Mouse (Mus musculus): ENCODE data around the gene Cfap126. TPM values are rescaled to one million over a fixed set of nuclear protein-coding genes. Genes with fewer than 3 reads are reported as not detected.

Cfap126 gene
- polyA plus RNA-seq, 1 experiment: 0.39 TPM

DNA sequence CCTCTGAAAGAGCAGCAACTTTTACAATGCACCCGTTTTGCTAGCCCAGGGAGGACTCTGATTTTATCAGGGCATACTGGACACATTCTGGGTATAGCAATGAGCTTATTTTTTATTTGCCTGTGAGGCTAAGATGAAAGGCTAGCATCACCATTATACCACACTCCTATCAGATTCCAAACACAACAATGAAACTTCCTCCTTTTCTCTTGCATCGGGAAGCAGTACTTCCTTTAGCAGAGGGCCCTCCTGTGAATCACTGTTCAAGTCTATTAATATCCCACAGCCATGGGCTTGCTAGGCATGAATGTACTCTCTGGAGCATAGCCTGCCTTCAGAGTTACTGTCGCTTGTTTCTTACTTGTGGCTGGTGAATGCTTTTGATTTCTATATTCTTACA lies 57.4 kb downstream of the Cfap126 start:
- TF ChIP-seq MYOD1 (IDR thresholded peaks at IDR 0.05; ENCODE audit: control insufficient read depth, insufficient read length, low read depth) (no peak), FOSL1 (IDR thresholded peaks at IDR 0.05; ENCODE audit: insufficient read depth, low read length, poor library complexity, severe bottlenecking) (no peak), MAX (IDR thresholded peaks at IDR 0.05) (no peak), CTCF (IDR thresholded peaks at IDR 0.05; ENCODE audit: control insufficient read depth, insufficient read depth, insufficient read length) (no peak), USF1 (IDR thresholded peaks at IDR 0.05; ENCODE audit: low read depth) (no peak), CEBPB (IDR thresholded peaks at IDR 0.05; ENCODE audit: low read depth) (no peak), MYOG (IDR thresholded peaks at IDR 0.05; ENCODE audit: control insufficient read depth, extremely low read depth, insufficient read length) (no peak)
- no peak overlapping the region for H3ac ChIP-seq (ENCODE audit: control insufficient read depth, insufficient read length, low read depth)
- no peaks in the 10 kb centered on the region for H3K79me2 ChIP-seq (ENCODE audit: control insufficient read depth, insufficient read depth)
- H3K79me3 ChIP-seq (ENCODE audit: low read depth): no peaks in the 10 kb centered on the region
- no peaks in the 10 kb centered on the region for H3K27me3 ChIP-seq (ENCODE audit: control insufficient read depth, insufficient read depth, insufficient read length)
- H3K36me3 ChIP-seq (ENCODE audit: control insufficient read depth, insufficient read depth): no peaks in the 10 kb centered on the region
- no peak overlapping the region for H3K4me3 ChIP-seq (ENCODE audit: insufficient read depth, poor library complexity, severe bottlenecking)

DNA sequence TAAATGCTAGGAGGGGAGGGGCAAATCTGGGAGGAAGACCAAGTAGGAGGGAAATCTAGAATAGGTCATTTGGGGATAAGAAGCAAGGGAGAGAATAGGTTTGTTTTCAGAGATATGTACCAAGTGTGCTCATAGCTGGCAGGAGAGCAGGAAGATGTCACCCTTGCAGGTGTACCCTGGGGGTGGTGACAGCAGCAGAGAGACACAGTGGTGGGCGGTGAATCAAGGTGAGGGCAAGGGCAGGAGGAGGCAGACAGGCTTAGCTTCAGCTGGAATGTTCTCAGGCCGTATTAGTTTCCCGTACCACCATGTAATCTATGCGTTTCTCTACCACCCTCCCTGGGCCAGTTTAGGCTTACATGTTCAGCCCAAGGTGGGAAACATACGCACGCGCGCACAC lies 59.1 kb downstream of the Cfap126 start:
- Histone ChIP-seq H3K27me3 (ENCODE audit: control insufficient read depth, insufficient read depth, insufficient read length) (no peaks in the 10 kb centered on the region), H3ac (ENCODE audit: control insufficient read depth, insufficient read length, low read depth) (no peak overlapping the region), H3K36me3 (ENCODE audit: control insufficient read depth, insufficient read depth) (no peaks in the 10 kb centered on the region), H3K79me2 (ENCODE audit: control insufficient read depth, insufficient read depth) (no peaks in the 10 kb centered on the region), H3K4me3 (ENCODE audit: insufficient read depth, poor library complexity, severe bottlenecking) (no peak overlapping the region), H3K79me3 (ENCODE audit: low read depth) (no peaks in the 10 kb centered on the region)
- TF ChIP-seq CTCF (IDR thresholded peaks at IDR 0.05; ENCODE audit: control insufficient read depth, insufficient read depth, insufficient read length): no peak
- no peak for TF ChIP-seq FOSL1 (IDR thresholded peaks at IDR 0.05; ENCODE audit: insufficient read depth, low read length, poor library complexity, severe bottlenecking)
- no peak for TF ChIP-seq MYOG (IDR thresholded peaks at IDR 0.05; ENCODE audit: control insufficient read depth, extremely low read depth, insufficient read length)
- no peak for TF ChIP-seq MYOD1 (IDR thresholded peaks at IDR 0.05; ENCODE audit: control insufficient read depth, insufficient read length, low read depth)
- no peak for TF ChIP-seq MAX (IDR thresholded peaks at IDR 0.05)
- TF ChIP-seq USF1 (IDR thresholded peaks at IDR 0.05; ENCODE audit: low read depth): no peak
- no peak for TF ChIP-seq CEBPB (IDR thresholded peaks at IDR 0.05; ENCODE audit: low read depth)

Small RNA genes lying within 50 kb of the gene (microRNA-seq; reads per million reads assigned to microRNA genes)
- gene Gm27552 (ENCODE audit: borderline microRNAs expressed) (not detected), gene Gm27844 (ENCODE audit: borderline microRNAs expressed) (not detected), gene Mir6546 (ENCODE audit: borderline microRNAs expressed) (11.9 reads per million, percentile 61 among the genes with 10 or more reads in this experiment)

Other genes with a start within 250 kb of the Cfap126 start
- gene Atf6, start 246.1 kb upstream of the Cfap126 start, polyA plus RNA-seq (2012; fragmentation: generic; extraction: Trizol): 12.0 TPM
- 0.12 TPM for gene Gm26620, start 228.9 kb upstream of the Cfap126 start, polyA plus RNA-seq (2012; fragmentation: generic; extraction: Trizol)
- gene Dusp12, start 228.4 kb upstream of the Cfap126 start, polyA plus RNA-seq (2012; fragmentation: generic; extraction: Trizol): 39.9 TPM
- not detected for gene Fcrlb, start 201.0 kb upstream of the Cfap126 start, polyA plus RNA-seq (2012; fragmentation: generic; extraction: Trizol)
- gene Fcrla, start 186.3 kb upstream of the Cfap126 start, polyA plus RNA-seq (2012; fragmentation: generic; extraction: Trizol): not detected
- gene Fcgr2b, start 137.4 kb upstream of the Cfap126 start, polyA plus RNA-seq (2012; fragmentation: generic; extraction: Trizol): 0.06 TPM
- 1.0 TPM for gene Fcgr4, start 95.0 kb upstream of the Cfap126 start, polyA plus RNA-seq (2012; fragmentation: generic; extraction: Trizol)
- gene Fcgr3, start 49.0 kb upstream of the Cfap126 start, polyA plus RNA-seq (2012; fragmentation: generic; extraction: Trizol): not detected
- gene Sdhc, start 36.7 kb downstream of the Cfap126 start, polyA plus RNA-seq (2012; fragmentation: generic; extraction: Trizol): 147 TPM
- gene Mpz, start 36.8 kb downstream of the Cfap126 start, polyA plus RNA-seq (2012; fragmentation: generic; extraction: Trizol): 0.11 TPM
- gene Pcp4l1, start 82.3 kb downstream of the Cfap126 start, polyA plus RNA-seq (2012; fragmentation: generic; extraction: Trizol): 0.13 TPM
- 0.04 TPM for gene Nr1i3, start 100.1 kb downstream of the Cfap126 start, polyA plus RNA-seq (2012; fragmentation: generic; extraction: Trizol)
- gene Tomm40l, start 108.6 kb downstream of the Cfap126 start, polyA plus RNA-seq (2012; fragmentation: generic; extraction: Trizol): 58.7 TPM
- gene Apoa2, start 111.1 kb downstream of the Cfap126 start, polyA plus RNA-seq (2012; fragmentation: generic; extraction: Trizol): not detected
- not detected for gene Fcer1g, start 120.4 kb downstream of the Cfap126 start, polyA plus RNA-seq (2012; fragmentation: generic; extraction: Trizol)
- gene Adamts4, start 136.5 kb downstream of the Cfap126 start, polyA plus RNA-seq (2012; fragmentation: generic; extraction: Trizol): 6.7 TPM
- gene Ndufs2, start 137.5 kb downstream of the Cfap126 start, polyA plus RNA-seq (2012; fragmentation: generic; extraction: Trizol): 227 TPM
- gene B4galt3, start 156.4 kb downstream of the Cfap126 start, polyA plus RNA-seq (2012; fragmentation: generic; extraction: Trizol): 17.4 TPM
- gene Ppox, start 167.3 kb downstream of the Cfap126 start, polyA plus RNA-seq (2012; fragmentation: generic; extraction: Trizol): 9.0 TPM
- 20.6 TPM for gene Usp21, start 174.1 kb downstream of the Cfap126 start, polyA plus RNA-seq (2012; fragmentation: generic; extraction: Trizol)
- 100 TPM for gene Ufc1, start 181.1 kb downstream of the Cfap126 start, polyA plus RNA-seq (2012; fragmentation: generic; extraction: Trizol)
- gene Dedd, start 215.2 kb downstream of the Cfap126 start, polyA plus RNA-seq (2012; fragmentation: generic; extraction: Trizol): 44.8 TPM
- 19.5 TPM for gene Nit1, start 231.7 kb downstream of the Cfap126 start, polyA plus RNA-seq (2012; fragmentation: generic; extraction: Trizol)
- 90.9 TPM for gene Pfdn2, start 231.8 kb downstream of the Cfap126 start, polyA plus RNA-seq (2012; fragmentation: generic; extraction: Trizol)
- 0.05 TPM for gene Klhdc9, start 246.9 kb downstream of the Cfap126 start, polyA plus RNA-seq (2012; fragmentation: generic; extraction: Trizol)